Mouse (Mus musculus) heart, adult 8-10 months (tissue): ENCODE measurements around the gene Mpp3. TPM values are rescaled to one million over a fixed set of nuclear protein-coding genes. Genes with fewer than 3 reads are reported as not detected.

Source experiments
- total RNA-seq, 4 experiments: library from RNA; stranded (reverse); gene quantifications; 2 replicates each; pipeline ENCODE4 v1.2.4; 2022

Gene Mpp3
- total RNA-seq, 4 experiments from 2014 or later, result 0.92 to 2.6 (median 1.5) TPM

Other genes with a start within 250 kb of the Mpp3 start
- gene Etv4, start 243.1 kb downstream of the Mpp3 start, total RNA-seq, result under 1 TPM in 2 of 4 experiments, not detected in 2; 0.68 to 0.86 TPM
- 1 to 10 TPM; 3.7 to 6.6 (median 6.3) TPM for gene Meox1, start 134.1 kb downstream of the Mpp3 start, total RNA-seq
- 1 to 10 TPM in 3 of 4 experiments, under 1 TPM in 1; 0.65 to 1.9 (median 1.2) TPM for gene Sost, start 61.4 kb downstream of the Mpp3 start, total RNA-seq
- gene Cfap97d1, start 44.2 kb downstream of the Mpp3 start, total RNA-seq, result not detected
- gene Dusp3, start 41.4 kb downstream of the Mpp3 start, total RNA-seq, result 100 to 1,000 TPM; 107 to 186 (median 147) TPM
- gene Cd300lg, start 13.0 kb upstream of the Mpp3 start, total RNA-seq, result 10 to 100 TPM; 56.7 to 79.2 (median 64.0) TPM
- gene Mpp2, start 60.1 kb upstream of the Mpp3 start, total RNA-seq, result 1 to 10 TPM; 2.6 to 4.7 (median 4.3) TPM
- gene Ppy, start 72.9 kb upstream of the Mpp3 start, total RNA-seq, result not detected
- not detected for gene Pyy, start 79.4 kb upstream of the Mpp3 start, total RNA-seq
- gene Nags, start 117.1 kb upstream of the Mpp3 start, total RNA-seq, result under 1 TPM; 0.14 to 0.30 (median 0.22) TPM
- gene Tmem101, start 127.9 kb upstream of the Mpp3 start, total RNA-seq, result 10 to 100 TPM; 12.7 to 15.5 (median 14.9) TPM
- gene Lsm12, start 156.8 kb upstream of the Mpp3 start, total RNA-seq, result 10 to 100 TPM; 45.4 to 51.9 (median 48.8) TPM
- gene G6pc3, start 161.2 kb upstream of the Mpp3 start, total RNA-seq, result 10 to 100 TPM; 52.2 to 60.3 (median 58.6) TPM
- 100 to 1,000 TPM; 114 to 136 (median 121) TPM for gene Hdac5, start 201.7 kb upstream of the Mpp3 start, total RNA-seq
- under 1 TPM; 0.12 to 0.23 (median 0.18) TPM for gene BC030867, start 220.4 kb upstream of the Mpp3 start, total RNA-seq
- gene Asb16, start 240.3 kb upstream of the Mpp3 start, total RNA-seq, result 1 to 10 TPM; 1.3 to 1.6 (median 1.5) TPM